Mouse (Mus musculus): Measurements from ENCODE around the gene Pard3. TPM values are rescaled to one million over a fixed set of nuclear protein-coding genes. Genes with fewer than 3 reads are reported as not detected.

Gene Pard3
- polyA plus RNA-seq, 1 experiment = 58.8 TPM

GRCm38 (mm10) chr8:127318377-127319159, 254.9 kb downstream of the Pard3 start:
- TF ChIP-seq CTCF (IDR thresholded peaks at IDR 0.05; ENCODE audit: insufficient read depth, low read length) (no peak), POLR2A (IDR thresholded peaks at IDR 0.05; ENCODE audit: borderline replicate concordance, extremely low read depth, low read depth, low read length) (no peak)
- DNase-seq = no peak
- WGBS = 75% methylated on average over 7 of the region's 7 CpGs
- peaks cover 6% of the 10 kb centered on the region for H3K4me1 ChIP-seq (ENCODE audit: control insufficient read depth, insufficient read depth, low read length)
- H3K4me3 ChIP-seq (replicated peaks; ENCODE audit: extremely low read depth, low read depth, low read length) = no peak overlapping the region

GRCm38 (mm10) chr8:127320930-127321329, 257.2 kb downstream of the Pard3 start:
- no peak for DNase-seq
- Histone ChIP-seq H3K4me1 (ENCODE audit: control insufficient read depth, insufficient read depth, low read length) (peaks cover 6% of the 10 kb centered on the region), H3K4me3 (replicated peaks; ENCODE audit: extremely low read depth, low read depth, low read length) (no peak overlapping the region)
- no peak for TF ChIP-seq POLR2A (IDR thresholded peaks at IDR 0.05; ENCODE audit: borderline replicate concordance, extremely low read depth, low read depth, low read length)
- no peak for TF ChIP-seq CTCF (IDR thresholded peaks at IDR 0.05; ENCODE audit: insufficient read depth, low read length)
- WGBS = 81% methylated on average over 5 of the region's 5 CpGs

- no peak for TF ChIP-seq POLR2A (IDR thresholded peaks at IDR 0.05; ENCODE audit: borderline replicate concordance, extremely low read depth, low read depth, low read length)
- TF ChIP-seq CTCF (IDR thresholded peaks at IDR 0.05; ENCODE audit: insufficient read depth, low read length) = no peak
- whole genome bisulfite sequencing = 90% methylated on average over 10 of the region's 10 CpGs
- no peak for DNase-seq
- Histone ChIP-seq H3K4me1 (ENCODE audit: control insufficient read depth, insufficient read depth, low read length) (no peaks in the 10 kb centered on the region), H3K4me3 (replicated peaks; ENCODE audit: extremely low read depth, low read depth, low read length) (no peak overlapping the region)
These were observed 260.1 kb downstream of the Pard3 start for GRCm38 (mm10) chr8:127323583-127324360.

DNA sequence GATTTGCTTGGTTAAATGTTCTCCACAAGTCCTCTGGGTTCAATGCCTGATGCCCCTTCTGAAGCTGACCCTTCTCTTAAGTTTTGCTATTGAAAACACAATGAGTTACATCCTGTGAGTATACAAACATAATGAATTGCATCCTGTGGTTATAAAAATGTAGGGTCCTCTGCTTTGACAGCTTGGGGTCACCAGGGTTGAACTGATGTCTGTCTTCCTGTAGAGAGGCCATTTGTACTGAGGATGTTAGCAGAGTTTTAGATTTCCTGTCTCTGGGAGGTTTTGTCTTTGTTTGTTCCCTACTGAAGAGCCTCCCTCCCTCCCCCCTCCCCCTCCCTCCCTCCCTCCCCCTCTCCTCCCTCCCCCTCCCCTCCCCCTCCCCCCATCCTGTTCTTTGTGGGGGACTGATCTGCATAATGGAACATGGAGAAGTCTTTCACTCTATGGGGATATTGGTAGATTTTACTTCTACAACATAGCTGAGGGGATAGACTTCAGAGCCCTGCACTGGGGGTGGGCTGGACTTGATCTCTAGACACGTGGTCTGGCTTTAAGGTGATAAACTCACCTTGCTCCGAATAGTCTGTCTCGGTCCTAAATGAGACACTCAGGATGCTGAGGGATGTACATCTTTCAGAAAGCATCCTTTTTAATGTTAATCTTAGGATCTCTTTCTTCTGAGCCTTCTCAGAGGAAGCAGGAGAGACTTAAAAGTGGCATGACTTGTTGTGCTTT, 261.3 kb downstream of the Pard3 start:
- TF ChIP-seq POLR2A (IDR thresholded peaks at IDR 0.05; ENCODE audit: borderline replicate concordance, extremely low read depth, low read depth, low read length) (no peak), CTCF (IDR thresholded peaks at IDR 0.05; ENCODE audit: insufficient read depth, low read length) (no peak)
- Histone ChIP-seq H3K4me1 (ENCODE audit: control insufficient read depth, insufficient read depth, low read length) (0 out of 2 replicates have a peak, but pooled peaks cover under 1% of the 10 kb centered on the region), H3K4me3 (replicated peaks; ENCODE audit: extremely low read depth, low read depth, low read length) (no peak overlapping the region)
- 38% methylated on average over 3 of the region's 3 CpGs for WGBS
- DNase-seq = no peak

DNA sequence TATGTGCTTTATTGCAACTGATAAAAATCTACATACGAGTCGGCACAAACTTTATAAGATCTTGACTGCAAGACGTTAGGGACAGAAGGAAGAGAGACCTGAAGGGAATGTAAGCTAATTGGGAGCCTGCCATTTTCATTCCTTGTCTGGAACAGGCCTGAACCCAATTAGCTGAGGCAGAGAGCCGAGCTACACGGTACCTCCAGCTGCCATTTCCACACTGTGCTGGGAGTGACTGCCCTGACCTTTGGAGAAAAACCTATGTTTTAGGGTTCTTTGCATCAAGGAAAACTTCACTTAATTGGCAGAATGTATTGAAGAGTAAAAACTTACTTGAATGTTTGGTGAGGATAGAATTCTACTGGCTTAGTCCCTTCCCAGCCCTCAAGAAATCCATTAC, 262.1 kb downstream of the Pard3 start:
- 59% methylated on average over 5 of the region's 5 CpGs for WGBS
- DNase-seq = no peak
- H3K4me1 ChIP-seq (ENCODE audit: control insufficient read depth, insufficient read depth, low read length) = 0 out of 2 replicates have a peak, but pooled peaks cover 2% of the 10 kb centered on the region
- H3K4me3 ChIP-seq (replicated peaks; ENCODE audit: extremely low read depth, low read depth, low read length) = no peak overlapping the region
- no peak for TF ChIP-seq POLR2A (IDR thresholded peaks at IDR 0.05; ENCODE audit: borderline replicate concordance, extremely low read depth, low read depth, low read length)
- TF ChIP-seq CTCF (IDR thresholded peaks at IDR 0.05; ENCODE audit: insufficient read depth, low read length) = no peak

GRCm38 (mm10) chr8:127330258-127331187, 266.8 kb downstream of the Pard3 start:
- Histone ChIP-seq H3K4me3 (replicated peaks; ENCODE audit: extremely low read depth, low read depth, low read length) (no peak overlapping the region), H3K4me1 (ENCODE audit: control insufficient read depth, insufficient read depth, low read length) (peaks cover 5% of the 10 kb centered on the region; the same call in 1 of the 2 replicates)
- TF ChIP-seq POLR2A (IDR thresholded peaks at IDR 0.05; ENCODE audit: borderline replicate concordance, extremely low read depth, low read depth, low read length) = no peak
- TF ChIP-seq CTCF (IDR thresholded peaks at IDR 0.05; ENCODE audit: insufficient read depth, low read length) = no peak
- no peak for DNase-seq
- WGBS = 50% methylated on average over 12 of the region's 12 CpGs

DNA sequence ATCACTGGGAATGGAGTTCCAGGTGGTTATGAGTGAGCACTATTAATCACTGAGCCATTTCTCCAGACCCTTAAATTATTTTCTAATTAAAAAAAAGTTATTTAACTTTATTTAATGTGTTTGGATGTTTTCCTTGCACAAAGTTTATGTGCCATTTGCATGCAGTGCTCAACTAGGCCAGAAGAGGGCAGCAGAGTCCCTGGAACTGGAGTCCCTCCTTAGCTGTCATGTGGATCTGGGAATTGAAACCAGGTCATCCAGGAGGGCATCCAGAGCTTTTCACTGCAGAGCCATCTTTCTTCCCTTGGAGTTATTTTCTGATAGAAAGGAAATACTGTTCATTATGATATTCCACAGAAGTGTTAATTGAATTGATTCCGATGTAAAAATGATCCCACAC, 268.1 kb downstream of the Pard3 start:
- no peak for TF ChIP-seq POLR2A (IDR thresholded peaks at IDR 0.05; ENCODE audit: borderline replicate concordance, extremely low read depth, low read depth, low read length)
- peak; percentile 91 for TF ChIP-seq CTCF (IDR thresholded peaks at IDR 0.05; ENCODE audit: insufficient read depth, low read length)
- Histone ChIP-seq H3K4me3 (replicated peaks; ENCODE audit: extremely low read depth, low read depth, low read length) (no peak overlapping the region), H3K4me1 (ENCODE audit: control insufficient read depth, insufficient read depth, low read length) (peaks cover 5% of the 10 kb centered on the region; the same call in 1 of the 2 replicates)
- peak; percentile 58 for DNase-seq
- 100% methylated on average over 1 of the region's 1 CpGs for WGBS

GRCm38 (mm10) chr8:127335216-127335615, 271.5 kb downstream of the Pard3 start:
- DNase-seq = no peak
- Histone ChIP-seq H3K4me3 (replicated peaks; ENCODE audit: extremely low read depth, low read depth, low read length) (no peak overlapping the region), H3K4me1 (ENCODE audit: control insufficient read depth, insufficient read depth, low read length) (peaks cover 3% of the 10 kb centered on the region; the same call in 1 of the 2 replicates)
- WGBS = 76% methylated on average over 1 of the region's 1 CpGs
- no peak for TF ChIP-seq POLR2A (IDR thresholded peaks at IDR 0.05; ENCODE audit: borderline replicate concordance, extremely low read depth, low read depth, low read length)
- no peak for TF ChIP-seq CTCF (IDR thresholded peaks at IDR 0.05; ENCODE audit: insufficient read depth, low read length)

Data from lung, adult 2 months (tissue).